Mouse (Mus musculus) urinary bladder, postnatal 4 days (tissue): ENCODE measurements at regions not wholly inside any gene's neighbourhood (a gene's known extent, or its start where the extent isn't known, plus 50 kb on each side); places are given as distances from the start of the nearest gene placed in this dataset.

ENCODE experiments used
- DNase-seq, 2 experiments: peaks; one replicate each; pipeline ENCODE4 v3.0.0; 2021 to 2022; ENCODE audit warnings: low spot score in 2 of 2

DNA sequence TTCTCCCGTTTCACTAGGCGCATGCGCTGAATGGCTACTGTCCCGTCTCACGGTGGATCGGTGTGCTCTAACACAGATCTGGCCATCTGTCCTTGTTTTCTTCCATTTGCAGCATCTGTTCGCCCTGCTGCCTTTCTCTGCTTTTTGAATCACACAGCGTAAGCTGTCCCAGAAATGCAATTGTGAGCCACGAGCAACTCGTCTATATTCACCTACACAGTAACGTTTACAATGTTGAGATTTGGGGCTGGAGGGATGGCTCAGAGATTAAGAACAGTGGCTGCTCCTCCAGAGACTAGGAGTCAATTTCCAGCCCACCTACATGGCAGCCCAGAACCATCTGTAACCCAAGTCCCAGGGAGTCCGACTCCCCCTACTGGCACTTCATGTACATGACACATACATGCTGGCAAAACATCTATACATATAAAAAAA, 72.2 kb upstream of the Cnot2 start:
- DNase-seq = no peak

DNA sequence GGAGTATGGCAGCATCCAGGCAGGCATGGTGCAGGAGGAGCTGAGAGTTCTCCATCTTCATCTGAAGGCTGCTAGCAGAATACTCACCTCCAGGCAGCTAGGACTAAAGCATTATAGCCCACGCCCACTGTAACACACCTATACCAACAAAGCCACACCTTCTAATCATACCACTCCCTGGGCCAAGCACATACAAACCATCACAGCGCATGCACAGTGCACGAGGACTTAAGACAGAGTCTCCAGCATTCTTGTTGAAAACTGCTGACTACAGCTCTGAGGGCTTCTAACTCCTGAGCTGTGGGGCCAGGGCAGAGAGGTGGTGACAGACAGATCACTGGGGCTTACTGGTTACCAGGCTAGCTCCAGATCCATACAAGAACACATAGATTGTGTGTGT, 68.0 kb upstream of the Cnot2 start:
- DNase-seq = no peak

DNA sequence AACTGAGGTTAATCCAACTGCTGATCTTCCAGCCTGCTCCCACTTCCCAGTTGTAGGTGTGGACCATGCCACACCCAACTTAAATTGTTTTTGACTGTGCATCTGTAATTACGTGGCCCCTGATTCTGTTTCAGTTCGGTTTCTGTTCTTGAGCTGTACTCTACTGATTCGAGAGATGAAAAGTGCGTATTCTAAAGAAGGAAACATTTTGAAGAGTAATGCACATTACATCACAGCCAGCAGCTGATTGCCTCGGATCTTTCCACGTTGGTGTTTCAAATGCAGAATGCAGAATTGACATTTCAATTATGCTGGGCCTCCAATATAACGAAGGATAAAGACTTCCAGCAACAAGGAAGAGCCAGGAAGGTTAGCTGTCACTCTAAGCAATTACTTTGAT, 64.7 kb upstream of the Cnot2 start:
- DNase-seq = no peak

DNA sequence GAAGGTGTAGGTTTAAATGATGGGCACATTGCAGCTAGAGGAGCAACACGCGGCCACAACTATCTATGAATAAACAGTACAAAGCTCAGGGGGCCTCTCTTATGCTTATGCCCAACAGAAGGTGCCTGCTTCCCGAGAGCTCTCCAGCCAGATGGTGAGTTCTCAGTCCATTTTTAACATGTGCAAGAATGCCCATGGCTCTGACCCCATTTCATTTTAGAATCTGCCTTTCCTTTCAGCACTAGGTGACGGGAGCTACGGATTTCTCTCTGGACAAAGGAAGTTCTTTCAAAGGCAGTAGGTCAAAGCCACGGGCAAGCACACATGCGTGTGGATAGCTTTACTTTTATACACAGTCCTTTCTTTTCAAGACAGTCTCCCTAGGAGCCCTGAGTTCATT, 64.3 kb upstream of the Cnot2 start:
- no peak for DNase-seq

DNA sequence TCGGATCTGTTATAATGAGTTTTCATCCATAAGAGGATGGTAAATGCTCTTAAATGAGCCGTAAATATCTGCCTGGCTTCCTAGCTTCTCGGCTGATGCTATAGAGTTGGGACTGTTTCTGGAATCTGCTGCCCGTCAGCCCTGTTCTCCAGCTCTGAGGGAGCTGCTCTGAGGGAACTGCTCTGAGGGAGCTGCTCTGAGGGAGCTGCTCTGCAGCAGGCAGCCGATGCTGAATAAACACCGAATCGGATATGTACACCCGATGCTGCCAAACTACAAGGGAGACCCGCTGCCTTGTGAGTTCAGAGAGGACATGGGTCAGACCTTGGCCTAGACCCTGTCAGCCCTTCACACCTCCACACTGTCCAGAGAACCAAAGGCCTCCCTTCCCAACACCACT, 63.8 kb upstream of the Cnot2 start:
- no peak for DNase-seq
